Mouse (Mus musculus) thymus, adult 2 months (tissue): ENCODE data around the gene Zbed3. TPM values are rescaled to one million over a fixed set of nuclear protein-coding genes. Genes with fewer than 3 reads are reported as not detected.

Experiments
- DNase-seq: peaks from one replicate; pipeline ENCODE4 v3.0.0; 2021
- H3K27ac ChIP-seq: fragments of 200-500 bp; 2 replicates; pipeline ENCODE4 v1.5.1; 2012; ENCODE audit warnings: low read length, control low read depth; ENCODE audit not compliant: control insufficient read depth, insufficient read depth
- H3K27me3 ChIP-seq: fragments of 200-500 bp; 2 replicates; pipeline ENCODE4 v1.6.1; 2012; ENCODE audit warnings: mild to moderate bottlenecking, low read length, moderate library complexity, mixed read lengths; ENCODE audit not compliant: control insufficient read depth, insufficient read depth
- H3K36me3 ChIP-seq: fragments of 200-500 bp; 2 replicates; pipeline ENCODE4 v1.6.1; 2012; ENCODE audit warnings: mild to moderate bottlenecking, low read length, moderate library complexity; ENCODE audit not compliant: control insufficient read depth, insufficient read depth
- H3K4me1 ChIP-seq: fragments of 200-500 bp; replicated peaks from 2 replicates; pipeline ENCODE4 v1.6.1; 2012; ENCODE audit warnings: low read length; ENCODE audit not compliant: control insufficient read depth, insufficient read depth
- H3K4me3 ChIP-seq: fragments of 200-500 bp; 2 replicates; pipeline ENCODE4 v1.5.1; 2012; ENCODE audit warnings: mild to moderate bottlenecking, low read length, control low read depth, moderate library complexity; ENCODE audit not compliant: control insufficient read depth, insufficient read depth
- CTCF ChIP-seq: fragments of 200-500 bp; IDR thresholded peaks from 2 replicates; pipeline ENCODE4 v1.5.1; 2012; ENCODE audit warnings: mild to moderate bottlenecking, control low read depth, low read length, moderate library complexity, borderline replicate concordance; ENCODE audit not compliant: control insufficient read depth, poor library complexity, insufficient read depth; ENCODE audit errors: extremely low read depth
- POLR2A ChIP-seq: fragments of 200-500 bp; IDR thresholded peaks from 2 replicates; pipeline ENCODE4 v1.6.1; 2012; ENCODE audit warnings: mild to moderate bottlenecking, low read length, control low read depth, moderate library complexity; ENCODE audit not compliant: control insufficient read depth, poor library complexity, insufficient read depth; ENCODE audit errors: extremely low read depth
- WGBS: fragments of 180-500 bp; shearing (Covaris S2); methylation state at CpG from one replicate; pipeline ENCODE4 v1.1.7; 2018; 5-methylcytosine and 5-hydroxymethylcytosine counted together
- polyA plus RNA-seq: library from polyadenylated mRNA; depleted of rRNA; stranded (reverse); fragments of >200 nt; gene quantifications from 2 replicates; pipeline ENCODE4 v1.2.3, GENCODE M21; 2012

Gene Zbed3
- polyA plus RNA-seq, 1 experiment, result 19.9 TPM

DNA sequence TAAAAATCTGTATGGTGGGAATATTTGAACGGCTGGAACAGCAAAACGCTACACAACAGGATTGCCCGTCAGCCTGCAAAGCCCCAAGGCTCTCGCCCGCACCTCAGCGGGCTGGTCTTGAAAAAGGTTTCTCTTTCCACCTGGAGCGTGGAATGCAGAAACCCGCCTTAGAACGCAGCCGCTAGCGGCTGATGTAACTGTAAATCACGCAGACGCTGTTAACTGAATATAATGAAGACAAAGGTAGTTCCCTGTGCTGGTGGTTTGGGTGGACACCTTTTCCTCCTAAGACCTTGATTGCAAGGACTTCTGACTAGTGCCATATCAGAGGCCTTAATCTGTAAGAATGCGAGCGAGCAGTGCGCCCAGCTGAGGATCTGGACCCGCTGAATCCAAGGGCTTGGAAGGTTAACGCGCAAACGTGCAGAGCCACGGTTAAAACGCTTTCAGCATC, 1.2 kb downstream of the Zbed3 start:
- Histone ChIP-seq H3K4me1 (peaks cover 6% of the 10 kb centered on the region), H3K4me3 (peak overlapping the region; percentile 83), H3K36me3 (no peaks in the 10 kb centered on the region), H3K27me3 (no peaks in the 10 kb centered on the region), H3K27ac (no peak overlapping the region)
- TF ChIP-seq POLR2A, result no peak
- TF ChIP-seq CTCF, result no peak
- WGBS, result under 1% methylated on average over 22 of the region's 22 CpGs
- DNase-seq, result peak; percentile 31

DNA sequence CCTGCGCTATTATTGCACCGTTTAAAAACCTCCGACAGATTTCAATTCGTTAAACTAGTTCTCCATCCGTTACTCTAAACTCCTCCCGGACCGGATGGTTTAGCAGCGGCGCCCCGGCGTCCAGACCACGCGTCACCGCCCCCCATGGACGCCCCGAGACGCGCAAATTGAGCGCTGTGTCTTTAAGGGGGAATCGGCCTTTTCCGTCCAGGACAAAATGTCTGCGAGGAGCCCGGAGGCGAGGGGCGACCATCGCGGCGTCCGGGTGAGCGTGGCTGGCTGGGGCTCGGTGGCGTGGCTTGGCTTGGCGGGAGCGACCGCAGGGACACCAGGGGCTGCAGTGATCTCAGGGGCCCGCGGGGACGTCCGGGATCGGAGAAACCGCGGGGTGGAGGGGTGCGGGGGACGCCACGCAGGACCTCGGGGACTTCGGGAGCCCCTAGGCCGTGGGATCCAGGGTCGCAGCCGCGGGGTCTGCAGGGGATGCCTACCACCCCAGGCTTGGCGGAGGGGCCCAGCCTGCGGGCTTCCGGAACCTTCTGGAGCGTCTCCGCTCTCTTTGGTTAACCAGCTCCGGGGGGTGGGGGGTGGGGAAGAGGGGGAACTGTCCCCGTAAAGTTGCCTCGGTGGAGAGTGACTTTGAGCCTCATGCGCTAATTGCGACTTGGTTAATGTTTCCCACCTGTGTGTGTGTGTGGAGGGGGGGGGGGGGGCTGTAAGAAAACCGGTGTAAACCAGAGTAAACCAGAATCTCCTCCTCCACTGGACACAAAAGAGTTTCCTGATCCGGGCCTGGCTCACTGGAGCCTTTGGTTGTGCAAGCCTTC, 1.9 kb downstream of the Zbed3 start:
- WGBS, result under 1% methylated on average over 63 of the region's 63 CpGs
- H3K4me1 ChIP-seq, result peaks cover 6% of the 10 kb centered on the region
- no peaks in the 10 kb centered on the region for H3K27me3 ChIP-seq
- peak overlapping the region; percentile 83 for H3K4me3 ChIP-seq
- TF ChIP-seq POLR2A (no peak), CTCF (0 out of 2 replicates have a peak, but pooled peaks have one; percentile 9)
- no peak overlapping the region for H3K27ac ChIP-seq
- no peaks in the 10 kb centered on the region for H3K36me3 ChIP-seq
- DNase-seq, result peak; percentile 63

DNA sequence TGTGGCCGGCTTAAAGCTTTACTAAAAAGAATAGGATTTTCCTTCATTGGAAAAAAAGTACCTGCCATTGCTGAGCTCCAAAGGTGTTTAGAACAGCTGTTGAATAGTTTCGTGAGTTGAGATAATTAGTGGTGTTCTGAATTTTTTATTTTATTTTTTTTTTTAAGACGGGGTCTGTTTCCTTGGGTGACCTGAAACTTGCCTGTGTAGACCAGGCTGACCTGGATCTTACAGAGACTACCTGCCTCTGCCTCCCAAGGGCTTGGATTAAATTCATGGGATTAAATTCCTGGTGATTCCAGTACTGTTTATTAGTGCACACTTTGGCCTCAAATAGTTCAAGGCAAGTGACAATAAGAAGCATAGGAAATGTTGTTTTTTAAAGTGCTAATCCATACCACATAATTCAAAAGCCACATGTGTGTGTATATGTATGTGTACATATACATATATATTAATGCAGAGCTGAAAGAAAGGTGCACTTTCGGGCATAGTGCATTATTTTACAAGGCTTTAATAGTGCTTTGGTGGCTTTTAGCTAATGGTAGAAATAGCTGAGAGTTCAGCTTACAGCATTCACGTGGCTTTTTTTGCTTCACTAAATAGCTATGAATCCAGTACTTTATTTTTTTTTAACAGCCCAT, 2.6 kb downstream of the Zbed3 start:
- DNase-seq, result no peak
- TF ChIP-seq POLR2A, result no peak
- TF ChIP-seq CTCF, result no peak
- no peaks in the 10 kb centered on the region for H3K27me3 ChIP-seq
- no peaks in the 10 kb centered on the region for H3K36me3 ChIP-seq
- 27% methylated on average over 5 of the region's 5 CpGs for WGBS
- H3K4me3 ChIP-seq, result peak overlapping the region; percentile 83
- no peak overlapping the region for H3K27ac ChIP-seq
- peaks cover 6% of the 10 kb centered on the region for H3K4me1 ChIP-seq

DNA sequence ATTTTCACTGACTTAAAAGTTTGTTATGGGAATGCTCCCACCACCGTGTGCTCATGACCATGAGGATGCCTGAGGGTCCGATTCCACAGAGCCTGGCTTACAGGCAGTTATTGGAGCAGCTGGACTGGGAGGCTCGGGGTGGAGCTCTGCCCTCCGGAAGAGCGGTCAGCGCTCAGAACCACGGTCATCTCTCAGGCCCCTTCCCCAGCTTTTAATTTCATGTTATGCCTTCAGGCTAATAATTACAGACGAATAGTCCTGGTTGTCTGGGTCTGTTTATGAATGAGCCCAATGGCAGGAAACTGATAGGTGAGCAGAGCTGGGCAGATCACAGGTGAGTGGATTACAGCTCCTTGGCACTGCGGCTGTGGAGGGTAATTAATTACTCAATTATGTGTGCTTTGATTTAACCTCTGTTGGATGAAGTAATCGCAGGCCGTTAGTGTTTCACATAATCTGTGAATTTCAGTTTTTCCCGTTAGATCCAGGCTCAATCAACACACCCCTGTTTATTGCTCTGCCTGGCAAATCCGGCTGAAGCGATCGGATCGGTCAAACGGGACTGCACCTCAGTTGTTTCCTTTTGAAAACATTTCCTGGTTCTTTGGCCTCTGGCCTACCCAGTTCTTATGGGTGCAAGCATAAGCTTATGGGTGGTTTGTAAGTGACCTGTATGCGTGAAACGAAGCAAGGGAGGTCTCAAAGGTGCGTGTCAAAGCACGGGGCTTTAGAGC, 3.4 kb downstream of the Zbed3 start:
- Histone ChIP-seq H3K27ac (no peak overlapping the region), H3K36me3 (no peaks in the 10 kb centered on the region), H3K27me3 (no peaks in the 10 kb centered on the region), H3K4me1 (peaks cover 6% of the 10 kb centered on the region), H3K4me3 (no peak overlapping the region)
- no peak for DNase-seq
- 75% methylated on average over 21 of the region's 21 CpGs for WGBS
- no peak for TF ChIP-seq POLR2A

DNA sequence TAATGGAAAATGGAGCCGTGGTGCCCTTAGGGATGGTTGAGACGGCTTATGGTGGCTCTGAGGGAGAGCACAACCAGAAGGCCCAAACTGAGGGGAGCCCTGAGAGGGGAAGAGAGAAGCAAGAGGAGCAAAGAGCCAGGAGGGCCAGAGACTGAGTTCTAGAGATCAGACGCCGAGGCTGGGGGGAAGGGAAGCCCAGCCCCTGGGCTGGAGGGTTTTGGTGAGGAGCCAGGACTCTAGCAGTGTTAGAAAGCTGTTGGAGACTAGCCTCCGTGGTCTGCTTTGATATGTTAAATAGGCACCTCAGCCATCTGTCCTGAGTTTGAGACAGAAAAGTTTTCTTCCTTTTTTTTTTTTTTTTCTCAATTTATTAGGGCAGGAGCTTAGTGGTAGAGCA, 3.9 kb downstream of the Zbed3 start:
- Histone ChIP-seq H3K4me1 (peaks cover 6% of the 10 kb centered on the region), H3K36me3 (no peaks in the 10 kb centered on the region), H3K27me3 (no peaks in the 10 kb centered on the region), H3K4me3 (no peak overlapping the region), H3K27ac (no peak overlapping the region)
- DNase-seq, result no peak
- no peak for TF ChIP-seq CTCF
- no peak for TF ChIP-seq POLR2A
- 21% methylated on average over 5 of the region's 5 CpGs for WGBS

DNA sequence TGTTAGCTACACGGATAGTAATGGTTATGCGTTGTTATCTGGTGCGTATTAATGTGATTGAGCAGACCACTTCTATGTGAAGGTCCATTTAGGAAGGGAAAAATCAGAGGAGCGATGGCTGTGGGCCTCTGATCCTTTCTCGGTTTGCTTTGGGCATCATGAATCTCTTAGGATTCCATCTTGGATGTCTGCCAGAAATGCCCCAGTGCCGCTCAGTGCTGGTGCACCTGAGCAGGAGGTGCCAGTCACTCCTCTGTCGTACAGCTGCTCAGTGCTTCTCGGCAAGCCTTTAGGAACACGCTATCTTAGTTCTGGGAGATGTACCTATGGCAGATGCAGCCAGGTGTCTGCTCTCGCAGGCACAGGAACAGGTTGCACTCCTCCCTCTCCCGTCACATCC, 5.4 kb downstream of the Zbed3 start:
- H3K4me3 ChIP-seq, result no peak overlapping the region
- H3K27ac ChIP-seq, result no peak overlapping the region
- peaks cover 6% of the 10 kb centered on the region for H3K4me1 ChIP-seq
- TF ChIP-seq POLR2A (no peak), CTCF (no peak)
- H3K36me3 ChIP-seq, result no peaks in the 10 kb centered on the region
- DNase-seq, result no peak
- 94% methylated on average over 11 of the region's 11 CpGs for WGBS
- H3K27me3 ChIP-seq, result no peaks in the 10 kb centered on the region
